Mouse (Mus musculus) erythroblast, adult 5-6 weeks (primary cell): ENCODE results near the gene Cd48. TPM values are rescaled to one million over a fixed set of nuclear protein-coding genes. Genes with fewer than 3 reads are reported as not detected.
"Not testable (repeated sequence)": the region's sequence is repeated elsewhere in the genome, so short reads cannot be mapped to it uniquely, and the experiment has no call there.

Experiments
- ATAC-seq: replicated peaks from 2 replicates; pipeline ENCODE4 v1.8.0; 2016; ENCODE audit warnings: moderate number of reproducible peaks, mild to moderate bottlenecking, moderate TSS enrichment, inconsistent platforms; ENCODE audit not compliant: poor library complexity, low FRiP score, severe bottlenecking
- total RNA-seq, 2 experiments: library from RNA; stranded (forward) in 1 of 2; stranded (reverse) in 1 of 2; fragments of 150-400 nt in 1 of 2; fragments of 200-764, 138-1000 nt in 1 of 2; gene quantifications; 2 replicates each; pipeline versions ENCODE4 v1.2.3 to v1.2.4; 2015 to 2017; ENCODE audit warnings: low replicate concordance in 2 of 2

Gene Cd48
- total RNA-seq (2015; ENCODE audit: low replicate concordance) = 52.2 and 60.3 TPM in 2 replicates
- total RNA-seq (2017; ENCODE audit: low replicate concordance) = 24.8 and 27.7 TPM in 2 replicates

GRCm38 (mm10) chr1:171681531-171682299, at the start of gene Cd48:
TSS of gene Cd48 (plus strand) at chr1:171682009.
- no peak; the same call in 1 of the 2 replicates for ATAC-seq

- no peak for ATAC-seq
Observed at GRCm38 (mm10) chr1:171635696-171636095, 46.1 kb upstream of the Cd48 start.

GRCm38 (mm10) chr1:171637101-171637500, 44.7 kb upstream of the Cd48 start:
- no peak for ATAC-seq

GRCm38 (mm10) chr1:171638686-171639085, 43.1 kb upstream of the Cd48 start:
- no peak for ATAC-seq

- ATAC-seq = no peak
Observed at GRCm38 (mm10) chr1:171640796-171641195, 41.0 kb upstream of the Cd48 start.

- ATAC-seq = no peak
Observed at GRCm38 (mm10) chr1:171643612-171644011, 38.2 kb upstream of the Cd48 start.

- ATAC-seq = no peak
Observed at GRCm38 (mm10) chr1:171646429-171646940, 35.3 kb upstream of the Cd48 start.

- ATAC-seq = no peak
Observed at GRCm38 (mm10) chr1:171647716-171648115, 34.1 kb upstream of the Cd48 start.

GRCm38 (mm10) chr1:171648840-171649239, 33.0 kb upstream of the Cd48 start:
- no peak for ATAC-seq

- ATAC-seq = no peak
Observed at GRCm38 (mm10) chr1:171652734-171653133, 29.1 kb upstream of the Cd48 start, which contains the start of gene Slamf7. TSS of gene Slamf7 (minus strand) at chr1:171653035.

GRCm38 (mm10) chr1:171658561-171658991, 23.2 kb upstream of the Cd48 start:
- no peak for ATAC-seq

- ATAC-seq = no peak
Observed at GRCm38 (mm10) chr1:171660423-171660822, 21.4 kb upstream of the Cd48 start.

GRCm38 (mm10) chr1:171661482-171661881, 20.3 kb upstream of the Cd48 start:
- ATAC-seq = no peak

- no peak for ATAC-seq
Observed at GRCm38 (mm10) chr1:171663757-171664156, 18.1 kb upstream of the Cd48 start.

GRCm38 (mm10) chr1:171666350-171666749, 15.5 kb upstream of the Cd48 start:
- ATAC-seq = no peak

GRCm38 (mm10) chr1:171667160-171667559, 14.6 kb upstream of the Cd48 start:
- no peak for ATAC-seq

- ATAC-seq = not testable (repeated sequence)
Observed at GRCm38 (mm10) chr1:171672451-171672850, 9.4 kb upstream of the Cd48 start.

GRCm38 (mm10) chr1:171672854-171673475, 8.8 kb upstream of the Cd48 start:
- no peak for ATAC-seq

GRCm38 (mm10) chr1:171674467-171674866, 7.3 kb upstream of the Cd48 start:
- no peak for ATAC-seq

GRCm38 (mm10) chr1:171677721-171678120, 4.1 kb upstream of the Cd48 start:
- no peak for ATAC-seq

GRCm38 (mm10) chr1:171681009-171681408, 800 bp upstream of the Cd48 start:
- ATAC-seq = no peak
